Mouse (Mus musculus) lung, postnatal 10 days (tissue): ENCODE measurements around the gene Klhl34.
A peak's percentile ranks its signal among the peaks of the same experiment; 100 is the strongest.

Experiments
- DNase-seq: peaks from one replicate; pipeline ENCODE4 v3.0.0; 2021

Gene Klhl34

DNA sequence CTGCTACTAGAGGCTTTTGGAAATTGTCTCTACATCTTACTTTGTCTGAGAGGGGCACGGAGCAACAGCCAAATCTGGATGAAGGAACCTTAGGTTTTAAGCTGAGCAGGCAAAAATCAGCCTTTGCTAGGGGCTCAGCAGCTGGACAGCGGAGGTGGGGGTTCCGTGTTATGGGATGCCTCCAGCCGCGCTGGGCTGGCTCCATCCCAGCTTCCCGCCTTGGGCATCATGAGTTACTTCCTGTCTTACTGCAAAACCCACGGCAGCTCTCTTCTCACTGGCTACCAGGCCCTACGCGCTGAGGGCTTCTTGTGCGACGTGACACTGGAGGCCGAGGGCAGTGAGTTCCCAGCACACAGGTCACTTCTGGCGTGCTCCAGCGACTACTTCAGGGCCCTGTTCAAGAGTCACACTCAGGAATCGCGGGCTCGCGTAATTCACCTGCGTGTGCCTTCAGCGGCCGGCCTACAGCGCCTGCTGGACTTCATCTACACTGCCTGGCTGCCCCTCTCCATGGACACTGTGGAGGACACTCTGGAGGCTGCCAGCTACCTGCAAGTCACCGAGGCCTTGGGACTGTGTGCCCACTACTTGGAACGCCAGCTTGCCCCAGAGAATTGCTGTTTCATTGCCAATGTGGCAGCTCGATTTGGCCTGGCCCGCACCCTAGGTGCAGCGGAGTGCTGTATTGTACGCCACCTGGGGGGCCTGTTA, at the start of gene Klhl34:
Gene Klhl34, plus strand, starts transcription at position 229 of the 714 bp plus-strand sequence.
- DNase-seq = peak; percentile 13

DNA sequence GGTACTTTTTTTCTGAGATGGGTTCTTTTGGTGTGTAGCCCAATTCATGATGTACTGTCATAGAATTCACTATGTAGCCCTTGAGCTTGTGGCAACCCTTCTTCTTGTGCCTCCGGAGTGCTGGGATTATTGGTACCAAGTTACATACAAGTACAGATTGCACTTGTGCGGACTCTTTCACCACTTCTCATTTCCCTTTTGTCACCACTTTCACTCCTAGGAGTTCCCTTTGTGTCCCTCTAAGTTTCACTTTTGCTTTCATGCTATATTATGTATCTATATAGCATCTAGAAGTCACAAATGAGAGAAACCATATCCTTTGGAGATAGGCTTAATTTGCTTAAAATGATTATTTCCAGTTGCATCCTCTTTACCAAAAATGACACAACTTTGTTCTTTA, 16.6 kb upstream of the Klhl34 start:
- no peak for DNase-seq

GRCm38 (mm10) chrX:157809721-157810120, 8.5 kb upstream of the Klhl34 start:
- DNase-seq = no peak

DNA sequence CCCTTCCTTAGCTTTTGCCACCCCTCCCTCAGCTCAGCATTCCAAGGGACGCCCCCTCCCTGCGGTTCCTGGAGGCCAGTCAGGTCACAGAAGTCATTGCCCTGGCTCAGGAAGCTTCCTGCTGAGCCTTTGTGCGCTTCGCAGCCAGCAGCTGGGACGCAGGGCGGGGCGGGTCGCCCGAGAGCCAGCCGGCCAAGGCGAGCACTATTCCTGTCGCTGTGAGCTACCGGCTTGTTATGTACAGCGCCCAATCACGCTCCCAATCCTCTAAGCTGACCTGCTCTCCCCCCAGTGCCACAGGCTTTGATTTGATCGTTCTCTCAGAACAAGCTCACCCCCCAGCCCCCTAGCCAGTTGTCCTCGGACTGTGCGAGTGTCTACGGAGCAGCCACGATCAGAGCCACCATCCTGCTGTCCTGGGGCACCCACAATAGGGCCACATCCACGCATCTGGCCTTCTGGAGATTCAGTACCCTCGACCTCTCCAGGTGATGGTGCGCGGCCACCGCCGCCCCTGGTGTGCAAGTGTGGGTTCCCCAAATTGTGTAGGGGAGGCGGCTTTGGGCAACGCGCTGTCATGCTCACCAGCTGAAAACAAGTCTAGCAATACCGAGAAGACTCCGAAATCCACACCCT, 546 bp upstream of the Klhl34 start:
- DNase-seq = no peak

DNA sequence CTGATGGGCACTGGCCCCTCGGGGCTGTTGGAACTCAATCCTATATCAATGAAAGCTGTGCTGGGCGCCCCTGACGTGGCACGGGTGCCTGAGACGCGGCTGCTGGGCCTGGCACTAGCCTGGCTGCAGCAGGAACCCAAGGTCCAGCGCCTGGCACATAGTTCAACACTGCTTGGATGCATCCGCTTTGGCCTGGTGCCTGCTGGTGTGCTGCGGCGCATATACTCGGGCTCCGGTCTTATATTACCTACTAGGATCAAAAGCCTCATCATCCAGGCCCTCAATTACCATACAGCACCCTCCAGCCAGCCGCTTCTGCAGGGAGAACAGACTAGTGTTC, 656 bp downstream of the Klhl34 start:
- DNase-seq = no peak

GRCm38 (mm10) chrX:157829983-157830382, 11.7 kb downstream of the Klhl34 start:
- DNase-seq = no peak
